Mouse (Mus musculus) kidney, postnatal 14 days (tissue): Measurements from ENCODE around the gene Gm5737.
A peak's percentile ranks its signal among the peaks of the same experiment; 100 is the strongest.

Experiments
- DNase-seq: peaks from one replicate; pipeline ENCODE4 v3.0.0; 2022; ENCODE audit warnings: mixed read lengths

Gm5737 gene

GRCm38 (mm10) chr7:120843037-120843621 is 31.0 kb downstream of the Gm5737 start:
- peak; percentile 79 for DNase-seq

GRCm38 (mm10) chr7:120843852-120844435 is 31.8 kb downstream of the Gm5737 start:
- DNase-seq, result no peak

- no peak for DNase-seq
These were observed 32.5 kb downstream of the Gm5737 start for GRCm38 (mm10) chr7:120844689-120845088.

- no peak for DNase-seq
These were observed 36.8 kb downstream of the Gm5737 start for GRCm38 (mm10) chr7:120848831-120849512.

- no peak for DNase-seq
These were observed 38.0 kb downstream of the Gm5737 start for GRCm38 (mm10) chr7:120850165-120850564.

GRCm38 (mm10) chr7:120859854-120860253 is 47.7 kb downstream of the Gm5737 start:
- no peak for DNase-seq

GRCm38 (mm10) chr7:120860799-120861487 is 48.8 kb downstream of the Gm5737 start:
- no peak for DNase-seq

- no peak for DNase-seq
These were observed 49.4 kb downstream of the Gm5737 start for GRCm38 (mm10) chr7:120861488-120862047.

- no peak for DNase-seq
These were observed 50.0 kb downstream of the Gm5737 start for GRCm38 (mm10) chr7:120862196-120862595.

GRCm38 (mm10) chr7:120862626-120863025 is 50.5 kb downstream of the Gm5737 start:
- DNase-seq, result no peak

GRCm38 (mm10) chr7:120863476-120863875 is 51.3 kb downstream of the Gm5737 start:
- no peak for DNase-seq

GRCm38 (mm10) chr7:120865100-120865499 is 52.9 kb downstream of the Gm5737 start:
- peak; percentile 46 for DNase-seq

- peak; percentile 37 for DNase-seq
These were observed 53.7 kb downstream of the Gm5737 start for GRCm38 (mm10) chr7:120865832-120866231.

- DNase-seq, result no peak
These were observed 54.5 kb downstream of the Gm5737 start for GRCm38 (mm10) chr7:120866684-120867083.

GRCm38 (mm10) chr7:120867720-120868119 is 55.6 kb downstream of the Gm5737 start:
- DNase-seq, result no peak

- no peak for DNase-seq
These were observed 57.7 kb downstream of the Gm5737 start for GRCm38 (mm10) chr7:120869883-120870282.

- DNase-seq, result no peak
These were observed 58.4 kb downstream of the Gm5737 start for GRCm38 (mm10) chr7:120870431-120871008.

- DNase-seq, result peak; percentile 25
These were observed 60.9 kb downstream of the Gm5737 start for GRCm38 (mm10) chr7:120873083-120873482.

- no peak for DNase-seq
These were observed 61.9 kb downstream of the Gm5737 start for GRCm38 (mm10) chr7:120874021-120874420.

GRCm38 (mm10) chr7:120874764-120875539 is 62.8 kb downstream of the Gm5737 start:
- DNase-seq, result no peak

- no peak for DNase-seq
These were observed 63.6 kb downstream of the Gm5737 start for GRCm38 (mm10) chr7:120875540-120876388.
